Mouse (Mus musculus) layer of hippocampus, adult 18-20 months (tissue): ENCODE measurements around the gene Dmc1. TPM values are rescaled to one million over a fixed set of nuclear protein-coding genes. Genes with fewer than 3 reads are reported as not detected.

Source experiments
- DNase-seq, 2 experiments: peaks; one replicate each; pipeline ENCODE4 v3.0.0; 2022; ENCODE audit warnings: low spot score in 2 of 2
- total RNA-seq, 2 experiments: library from RNA; stranded (reverse); gene quantifications; 2 replicates each; pipeline ENCODE4 v1.2.3; 2021

Dmc1 gene
- total RNA-seq, 2 experiments from 2014 or later = 0.23 to 0.57 TPM

GRCm38 (mm10) chr15:79575543-79576222 lies 29.2 kb downstream of the Dmc1 start:
- DNase-seq = no peak

GRCm38 (mm10) chr15:79562417-79562816 lies 42.5 kb downstream of the Dmc1 start:
- peak; percentile 13 to 36 for DNase-seq

DNA sequence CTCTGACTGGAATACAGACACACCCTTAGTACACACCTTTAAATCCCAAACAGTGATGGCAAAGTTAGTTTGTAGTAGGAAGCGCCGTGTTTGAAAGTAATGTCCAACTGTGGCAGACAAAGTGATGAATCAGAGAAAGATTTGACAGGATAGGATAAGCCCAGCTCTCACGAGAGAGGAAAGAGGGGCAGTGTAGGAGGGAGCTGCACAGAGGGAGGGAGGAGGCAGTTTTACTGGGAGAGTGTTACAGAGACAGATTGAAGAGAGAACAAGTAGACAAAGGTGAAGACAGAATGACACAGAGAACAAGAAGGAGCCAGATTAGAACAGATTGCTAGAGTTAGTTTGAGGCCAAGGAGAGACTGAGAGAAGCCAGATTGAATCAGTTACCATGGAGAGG lies 45.3 kb downstream of the Dmc1 start:
- DNase-seq = no peak

- DNase-seq = no peak
These were observed 52.3 kb downstream of the Dmc1 start for GRCm38 (mm10) chr15:79552566-79552965.

GRCm38 (mm10) chr15:79548226-79548625 lies 56.7 kb downstream of the Dmc1 start:
- no peak for DNase-seq

GRCm38 (mm10) chr15:79547289-79547820 lies 57.6 kb downstream of the Dmc1 start:
- DNase-seq = no peak

- DNase-seq = peak; percentile 98 to 100
These were observed 58.3 kb downstream of the Dmc1 start, which contains the start of gene Ddx17 for GRCm38 (mm10) chr15:79546410-79547288. Ddx17 (minus strand) TSS chr15:79546741.

GRCm38 (mm10) chr15:79545921-79546399 lies 58.9 kb downstream of the Dmc1 start:
- DNase-seq = peak in 1 of 2 experiments; percentile 22

DNA sequence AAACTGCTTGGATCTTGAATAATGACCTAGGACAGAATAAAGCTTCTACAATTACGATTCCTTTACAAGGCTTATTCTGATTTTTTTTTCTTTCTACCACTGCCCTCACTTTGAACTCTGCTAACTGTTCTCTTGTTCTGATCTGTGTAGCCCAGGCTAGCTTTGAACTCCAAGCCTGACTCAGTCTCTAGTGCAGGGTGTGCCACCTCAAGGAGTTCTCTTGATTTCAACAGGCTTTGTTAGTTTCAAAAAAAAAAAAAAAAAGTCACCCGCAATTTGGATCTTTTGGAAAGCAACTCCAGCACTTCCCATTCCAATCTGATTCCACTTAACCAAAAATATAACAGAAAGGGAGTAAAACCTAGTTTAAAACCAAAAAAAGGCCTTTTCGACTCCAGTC lies 59.4 kb downstream of the Dmc1 start:
- DNase-seq = no peak

- no peak for DNase-seq
These were observed 60.9 kb downstream of the Dmc1 start for GRCm38 (mm10) chr15:79543968-79544367.

GRCm38 (mm10) chr15:79533796-79534195 lies 71.1 kb downstream of the Dmc1 start:
- no peak for DNase-seq

GRCm38 (mm10) chr15:79529935-79530334 lies 75.0 kb downstream of the Dmc1 start:
- no peak for DNase-seq

DNA sequence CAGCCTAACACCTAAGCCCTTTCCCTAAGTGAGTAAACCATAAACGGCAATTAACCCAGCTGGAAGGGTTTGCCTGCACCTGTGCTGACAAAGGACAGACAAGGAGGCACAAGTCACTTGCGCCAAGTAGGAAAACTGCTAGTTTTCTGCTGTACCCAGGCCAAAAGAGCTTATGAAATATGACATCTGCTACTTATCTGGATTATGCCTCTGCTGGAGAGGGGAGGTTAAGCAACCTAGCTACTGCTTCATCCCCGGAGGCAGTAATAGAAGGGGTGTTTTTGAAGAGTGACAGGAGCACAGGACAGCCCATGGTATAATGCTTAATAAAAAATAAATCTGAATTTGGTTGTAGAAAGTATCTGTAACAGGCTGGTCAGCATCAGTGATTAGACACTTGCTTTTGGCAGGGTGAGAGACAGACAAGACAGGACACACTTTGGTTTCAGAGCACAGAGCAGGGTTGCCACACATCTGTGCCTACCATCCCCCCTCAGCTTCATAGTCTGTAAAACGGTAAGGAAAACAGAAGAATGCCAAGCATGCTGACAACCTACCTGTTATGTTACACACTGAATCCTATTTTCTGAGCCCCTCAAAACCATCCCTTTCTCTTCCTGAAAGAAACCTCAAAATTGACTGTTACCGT lies 76.8 kb downstream of the Dmc1 start:
- DNase-seq = no peak

GRCm38 (mm10) chr15:79527192-79527591 lies 77.7 kb downstream of the Dmc1 start:
- no peak for DNase-seq

DNA sequence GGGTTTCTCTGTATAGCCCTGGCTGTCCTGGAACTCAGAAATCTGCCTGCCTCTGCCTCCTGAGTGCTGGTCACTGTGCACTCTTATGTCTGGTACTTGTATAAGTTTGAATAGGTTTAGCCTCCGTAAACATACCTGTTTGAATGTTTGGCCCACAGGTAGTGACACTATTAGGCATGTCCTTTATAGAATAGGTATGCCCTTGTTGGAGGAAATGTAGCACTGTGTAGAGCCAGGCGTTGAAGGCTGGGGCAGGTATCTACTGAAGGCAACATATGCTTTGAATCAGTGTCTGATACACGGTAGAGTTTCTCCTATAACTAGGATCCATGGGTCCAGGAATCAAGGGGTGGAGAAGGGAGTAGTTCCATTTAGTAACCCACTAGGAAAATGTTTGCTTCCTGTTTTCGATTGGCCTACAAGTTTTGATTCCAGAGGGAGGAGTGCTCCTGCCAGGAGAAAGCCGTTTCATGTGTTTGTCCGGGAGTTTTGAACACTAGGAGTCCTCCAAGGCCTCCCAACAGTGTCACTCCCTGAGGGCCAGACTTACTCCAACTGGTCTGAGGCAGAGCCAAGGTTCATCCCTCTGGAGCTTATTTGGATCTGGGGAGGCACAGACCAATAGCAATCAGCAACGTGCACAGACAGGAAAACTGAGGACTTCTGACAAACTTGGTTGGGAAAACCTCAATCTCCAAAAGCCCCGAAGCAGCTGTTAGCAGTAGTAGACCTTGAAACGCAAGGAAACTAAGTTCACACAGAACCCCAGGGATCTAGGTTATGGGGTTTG lies 78.7 kb downstream of the Dmc1 start:
- DNase-seq = no peak

- DNase-seq = no peak
These were observed 79.3 kb downstream of the Dmc1 start for GRCm38 (mm10) chr15:79525564-79525963.

DNA sequence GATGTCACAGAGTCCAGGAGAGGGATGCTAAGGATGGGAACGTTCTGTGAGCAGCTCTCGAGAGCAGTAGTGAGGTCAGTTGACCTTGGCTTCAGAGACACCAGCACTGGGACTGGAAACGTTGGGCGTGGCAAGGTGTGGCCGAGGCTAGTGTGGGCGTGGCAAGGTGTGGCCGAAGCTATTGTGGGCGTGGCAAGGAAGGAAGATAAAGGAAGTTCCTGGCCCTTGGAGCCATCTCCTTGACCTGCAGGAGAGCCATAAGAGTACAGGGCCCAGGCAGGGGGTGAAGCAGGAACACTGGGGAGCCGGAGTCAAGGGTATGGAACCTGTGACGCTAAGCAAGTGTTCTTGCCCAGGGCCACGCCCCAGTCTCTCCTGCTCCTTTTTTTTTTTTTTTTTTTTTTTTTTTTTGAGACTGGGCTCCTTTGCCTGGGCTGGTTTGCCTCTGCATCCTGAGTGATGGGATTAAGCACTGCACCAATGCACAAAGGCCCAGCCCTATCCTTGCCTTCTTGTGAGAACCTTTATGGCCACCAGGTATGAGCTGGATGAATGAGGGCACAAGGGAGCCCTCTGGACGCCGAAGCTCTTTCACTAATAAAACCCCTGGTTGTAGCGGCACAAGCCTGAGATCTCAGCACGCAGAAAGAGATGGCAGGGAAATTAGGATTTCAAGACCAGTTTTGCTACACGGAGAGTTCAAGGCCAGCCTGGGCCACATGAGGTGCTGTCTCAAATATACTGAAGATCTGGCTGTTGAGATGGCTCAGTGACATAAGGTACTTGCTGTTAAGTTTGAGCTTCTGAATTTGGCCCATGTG lies 85.3 kb downstream of the Dmc1 start:
- no peak for DNase-seq

- no peak for DNase-seq
These were observed 86.3 kb downstream of the Dmc1 start for GRCm38 (mm10) chr15:79518571-79518970.

GRCm38 (mm10) chr15:79517710-79518109 lies 87.2 kb downstream of the Dmc1 start:
- DNase-seq = no peak
